Mouse (Mus musculus) heart, adult 2 months (tissue): Measurements from ENCODE around the gene Bahcc1. TPM values are rescaled to one million over a fixed set of nuclear protein-coding genes. Genes with fewer than 3 reads are reported as not detected.

Experiments
- DNase-seq, 2 experiments: peaks; one replicate each; pipeline ENCODE4 v3.0.0; 2021
- H3K27ac ChIP-seq: fragments of 200-600 bp; 2 replicates; pipeline ENCODE4 v1.8.1; 2022
- H3K27me3 ChIP-seq: fragments of 200-500 bp; 2 replicates; pipeline ENCODE4 v1.6.1; 2012; ENCODE audit warnings: mild to moderate bottlenecking, low read length, inconsistent platforms, mixed read lengths; ENCODE audit not compliant: control insufficient read depth, insufficient read depth
- H3K36me3 ChIP-seq: fragments of 200-500 bp; 2 replicates; pipeline ENCODE4 v1.6.1; 2012; ENCODE audit warnings: low read length, inconsistent platforms; ENCODE audit not compliant: control insufficient read depth, insufficient read depth
- H3K4me1 ChIP-seq: fragments of 200-500 bp; 2 replicates; pipeline ENCODE4 v1.6.1; 2011; ENCODE audit warnings: low read length; ENCODE audit not compliant: control insufficient read depth, insufficient read depth
- H3K4me3 ChIP-seq: fragments of 200-600 bp; 2 replicates; pipeline ENCODE4 v1.8.1; 2022
- H3K79me2 ChIP-seq: fragments of 200-500 bp; replicated peaks from 2 replicates; pipeline ENCODE4 v1.6.1; 2012; ENCODE audit warnings: mild to moderate bottlenecking, inconsistent platforms, low read length, moderate library complexity, mixed read lengths; ENCODE audit not compliant: control insufficient read depth, insufficient read depth
- H3K9ac ChIP-seq: fragments of 200-500 bp; 2 replicates; pipeline ENCODE4 v1.6.1; 2012; ENCODE audit warnings: low read depth, mild to moderate bottlenecking, control low read depth, inconsistent platforms, low read length, mixed read lengths
- CTCF ChIP-seq: fragments of 200-600 bp; IDR thresholded peaks from 2 replicates; pipeline ENCODE4 v1.8.1; 2022; ENCODE audit warnings: antibody characterized with exemption, mild to moderate bottlenecking, moderate library complexity
- EP300 ChIP-seq: fragments of 200-500 bp; IDR thresholded peaks from 2 replicates; pipeline ENCODE4 v1.6.1; 2011; ENCODE audit warnings: low read depth, low read length, control low read depth; ENCODE audit not compliant: insufficient read depth
- POLR2A ChIP-seq: fragments of 200-500 bp; IDR thresholded peaks from 2 replicates; pipeline ENCODE4 v1.6.1; 2011; ENCODE audit warnings: mild to moderate bottlenecking, low read depth, low read length, control low read depth; ENCODE audit not compliant: insufficient read depth
- WGBS: fragments of 180-500 bp; shearing (Covaris S2); methylation state at CpG from one replicate; pipeline ENCODE4 v1.1.7; 2018; 5-methylcytosine and 5-hydroxymethylcytosine counted together
- intact Hi-C: fragments of 180-260 bp; cut with DNase I; formaldehyde crosslinking; loops from one replicate; pipeline ENCODE4 v1.15.1; 2025
- polyA plus RNA-seq: library from polyadenylated mRNA; depleted of rRNA; stranded (reverse); fragments of >200 nt; gene quantifications from 2 replicates; pipeline ENCODE4 v1.2.3, GENCODE M21; 2012
- total RNA-seq, 2 experiments: library from RNA; stranded (reverse); gene quantifications; 2 replicates each; pipeline ENCODE4 v1.2.3; 2021

Bahcc1 gene
- total and polyA plus RNA-seq, 3 experiments = 5.4 to 9.7 (median 6.4) TPM

DNA sequence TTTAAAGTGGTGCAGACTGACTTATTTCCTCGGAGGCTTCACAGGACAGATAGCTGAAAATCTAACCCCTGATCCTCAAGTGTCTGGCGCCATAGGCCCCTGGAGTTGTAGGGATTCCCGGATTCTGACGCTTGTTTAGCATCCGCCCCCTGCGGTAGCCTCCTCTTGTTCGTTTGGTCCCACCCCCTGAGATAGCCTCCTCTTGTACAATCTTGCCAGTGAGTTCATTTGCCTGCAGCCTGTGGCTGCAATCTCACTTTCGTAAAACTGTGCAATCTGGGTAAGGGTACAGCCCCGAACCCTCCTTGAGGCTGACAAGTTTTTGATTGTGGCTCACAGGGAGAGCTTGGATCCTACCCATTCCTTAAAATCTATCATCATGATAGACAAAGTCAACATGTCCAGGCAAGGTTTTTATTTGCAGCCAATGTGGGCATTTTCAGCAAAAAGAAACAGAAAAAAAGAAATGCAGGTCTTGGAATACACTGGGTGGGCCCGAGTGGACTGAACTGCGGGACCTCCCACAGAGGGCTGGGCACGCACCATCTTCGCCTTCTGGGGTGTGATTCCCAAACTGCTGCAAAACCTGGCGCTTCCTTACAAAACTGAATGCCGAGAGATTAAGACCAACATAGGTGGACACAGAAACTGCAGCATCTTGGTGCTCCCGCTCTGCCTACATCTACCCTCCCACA, 82.1 kb downstream of the Bahcc1 start:
- Histone ChIP-seq H3K9ac (no peak overlapping the region), H3K79me2 (no peaks in the 10 kb centered on the region), H3K27ac (no peak overlapping the region), H3K4me1 (peaks cover 3% of the 10 kb centered on the region), H3K27me3 (no peaks in the 10 kb centered on the region), H3K36me3 (no peaks in the 10 kb centered on the region), H3K4me3 (no peak overlapping the region)
- intact Hi-C loops = no loop called here
- 64% methylated on average over 16 of the region's 16 CpGs for WGBS
- no peak for DNase-seq
- TF ChIP-seq CTCF (no peak), EP300 (no peak), POLR2A (no peak)

- no peak for DNase-seq
- Histone ChIP-seq H3K36me3 (no peaks in the 10 kb centered on the region), H3K79me2 (no peaks in the 10 kb centered on the region), H3K4me1 (peaks cover 3% of the 10 kb centered on the region), H3K27ac (peak overlapping the region; percentile 31), H3K4me3 (no peak overlapping the region; the same call in 1 of the 2 replicates), H3K9ac (no peak overlapping the region), H3K27me3 (no peaks in the 10 kb centered on the region)
- 43% methylated on average over 4 of the region's 4 CpGs for WGBS
- TF ChIP-seq POLR2A (no peak), EP300 (no peak), CTCF (no peak)
- intact Hi-C loops = no loop called here
These were observed 82.6 kb downstream of the Bahcc1 start for GRCm38 (mm10) chr11:120315416-120315761.

- TF ChIP-seq EP300 (peak; percentile 41; the same call in 1 of the 2 replicates), POLR2A (peak; percentile 99), CTCF (no peak)
- H3K27ac ChIP-seq = peak overlapping the region; percentile 82
- H3K4me3 ChIP-seq = peak overlapping the region; percentile 73
- no peaks in the 10 kb centered on the region for H3K27me3 ChIP-seq
- H3K9ac ChIP-seq = peak overlapping the region; percentile 72
- no peaks in the 10 kb centered on the region for H3K36me3 ChIP-seq
- peaks cover 1% of the 10 kb centered on the region; the same call in 1 of the 2 replicates for H3K4me1 ChIP-seq
- intact Hi-C loops = no loop called here
- WGBS = 3% methylated on average over 37 of the region's 37 CpGs
- H3K79me2 ChIP-seq = no peaks in the 10 kb centered on the region
- peak; percentile 90 to 95 for DNase-seq
These were observed 83.3 kb downstream of the Bahcc1 start for GRCm38 (mm10) chr11:120315832-120316689.

- peak; percentile 39 to 43 for DNase-seq
- no peaks in the 10 kb centered on the region for H3K27me3 ChIP-seq
- peaks cover 1% of the 10 kb centered on the region; the same call in 1 of the 2 replicates for H3K4me1 ChIP-seq
- 6% methylated on average over 13 of the region's 13 CpGs for WGBS
- no peak for TF ChIP-seq EP300
- no peak for TF ChIP-seq POLR2A
- no peak for TF ChIP-seq CTCF
- peak overlapping the region; percentile 82 for H3K27ac ChIP-seq
- no peaks in the 10 kb centered on the region for H3K36me3 ChIP-seq
- peak overlapping the region; percentile 72 for H3K9ac ChIP-seq
- H3K4me3 ChIP-seq = peak overlapping the region; percentile 73
- H3K79me2 ChIP-seq = no peaks in the 10 kb centered on the region
- intact Hi-C loops = no loop called here
These were observed 84.0 kb downstream of the Bahcc1 start for GRCm38 (mm10) chr11:120316690-120317254.

DNA sequence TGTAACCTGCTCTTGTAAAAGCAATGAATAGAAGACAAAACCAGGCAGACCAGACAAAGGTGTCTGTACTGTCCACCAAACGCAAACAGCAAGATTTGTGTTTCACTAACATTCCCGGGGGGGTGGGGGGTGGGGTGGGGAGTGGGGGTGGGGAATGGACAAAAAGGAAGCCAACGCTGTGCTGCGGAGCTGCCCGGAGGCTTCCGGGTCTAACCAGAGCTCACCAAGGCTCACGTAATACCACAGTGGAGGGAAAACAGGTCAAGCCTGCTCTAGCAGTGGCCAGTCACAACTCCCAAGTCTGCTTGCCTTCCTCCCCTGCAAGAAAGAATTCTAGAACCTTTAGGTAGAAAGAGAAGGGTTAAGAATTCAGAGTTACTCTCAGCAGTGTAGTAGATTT, 84.7 kb downstream of the Bahcc1 start:
- no peaks in the 10 kb centered on the region for H3K79me2 ChIP-seq
- H3K27ac ChIP-seq = no peak overlapping the region
- DNase-seq = no peak
- TF ChIP-seq EP300 (no peak), POLR2A (no peak), CTCF (no peak)
- no peak overlapping the region for H3K4me3 ChIP-seq
- WGBS = 59% methylated on average over 7 of the region's 7 CpGs
- H3K27me3 ChIP-seq = no peaks in the 10 kb centered on the region
- H3K4me1 ChIP-seq = peaks cover 1% of the 10 kb centered on the region; the same call in 1 of the 2 replicates
- H3K9ac ChIP-seq = no peak overlapping the region
- intact Hi-C loops = no loop called here
- H3K36me3 ChIP-seq = no peaks in the 10 kb centered on the region

- intact Hi-C loops = no loop called here
- DNase-seq = no peak
- no peaks in the 10 kb centered on the region for H3K36me3 ChIP-seq
- no peak overlapping the region for H3K9ac ChIP-seq
- no peaks in the 10 kb centered on the region for H3K79me2 ChIP-seq
- TF ChIP-seq POLR2A (no peak), EP300 (no peak), CTCF (no peak)
- H3K4me1 ChIP-seq = peaks cover 1% of the 10 kb centered on the region; the same call in 1 of the 2 replicates
- no peak overlapping the region for H3K27ac ChIP-seq
- no peaks in the 10 kb centered on the region for H3K27me3 ChIP-seq
- WGBS = 80% methylated on average over 5 of the region's 5 CpGs
- no peak overlapping the region for H3K4me3 ChIP-seq
These were observed 86.6 kb downstream of the Bahcc1 start for GRCm38 (mm10) chr11:120319310-120319709.
